Mouse (Mus musculus) forebrain, postnatal 0 days (tissue): ENCODE measurements at regions not wholly inside any gene's neighbourhood (a gene's known extent, or its start where the extent isn't known, plus 50 kb on each side); places are given as distances from the start of the nearest gene placed in this dataset.

ENCODE experiments used
- ATAC-seq: fragments of 200-750 bp; cut with Nextera tagmentation; 2 replicates; pipeline ENCODE4 v1.8.0; 2017; ENCODE audit warnings: mild to moderate bottlenecking, moderate library complexity
- DNase-seq: peaks from one replicate; pipeline ENCODE4 v3.0.0-alpha.2; 2015
- H3K27ac ChIP-seq: fragments of 300-500 bp; sonication (generic); 2 replicates; pipeline ENCODE4 v1.5.1; 2014; ENCODE audit warnings: low read depth, mild to moderate bottlenecking, antibody characterized with exemption, low read length, moderate library complexity, mixed read lengths
- H3K27me3 ChIP-seq: fragments of 300-500 bp; sonication (generic); 2 replicates; pipeline ENCODE4 v1.6.1; 2014; ENCODE audit warnings: mild to moderate bottlenecking, low read length, mixed read lengths; ENCODE audit not compliant: insufficient read depth
- H3K36me3 ChIP-seq: fragments of 300-500 bp; sonication (generic); 2 replicates; pipeline ENCODE4 v1.6.1; 2014; ENCODE audit warnings: mild to moderate bottlenecking, moderate library complexity; ENCODE audit not compliant: insufficient read depth
- H3K4me1 ChIP-seq: fragments of 300-500 bp; sonication (generic); 2 replicates; pipeline ENCODE4 v1.6.1; 2014; ENCODE audit warnings: antibody characterized with exemption; ENCODE audit not compliant: insufficient read depth
- H3K4me2 ChIP-seq: fragments of 300-500 bp; sonication (generic); 2 replicates; pipeline ENCODE4 v1.6.1; 2014; ENCODE audit warnings: low read depth, mild to moderate bottlenecking, moderate library complexity
- H3K4me3 ChIP-seq: fragments of 300-500 bp; sonication (generic); 2 replicates; pipeline ENCODE4 v1.5.1; 2014; ENCODE audit warnings: low read depth, low read length, mixed read lengths
- H3K9ac ChIP-seq: fragments of 300-500 bp; sonication (generic); 2 replicates; pipeline ENCODE4 v1.6.1; 2014; ENCODE audit warnings: mild to moderate bottlenecking
- H3K9me3 ChIP-seq: fragments of 300-500 bp; sonication (generic); 2 replicates; pipeline ENCODE4 v1.6.1; 2016; ENCODE audit warnings: low read length
- CTCF ChIP-seq: sonication (generic); IDR thresholded peaks from 2 replicates; pipeline ENCODE4 v1.5.1; 2016; ENCODE audit warnings: antibody characterized with exemption, control low read depth, low read depth
- WGBS: fragments of 180-500 bp; shearing (Covaris S2); extraction: QIAGEN DNeasy Blood & Tissue Kit; methylation state at CpG from one replicate; pipeline ENCODE4 v1.1.7; 2014; 5-methylcytosine and 5-hydroxymethylcytosine counted together

GRCm38 (mm10) chr2:133429369-133430062 is 122.4 kb upstream of the Bmp2 start:
- H3K4me1 ChIP-seq: no peaks in the 10 kb centered on the region
- H3K9me3 ChIP-seq: no peaks in the 10 kb centered on the region
- 92% methylated on average over 2 of the region's 2 CpGs for WGBS
- H3K4me2 ChIP-seq: no peak overlapping the region
- DNase-seq: no peak
- ATAC-seq: no peak
- no peak overlapping the region for H3K27ac ChIP-seq
- no peak overlapping the region for H3K9ac ChIP-seq
- no peak for TF ChIP-seq CTCF
- H3K4me3 ChIP-seq: no peak overlapping the region
- H3K36me3 ChIP-seq: no peaks in the 10 kb centered on the region
- H3K27me3 ChIP-seq: no peaks in the 10 kb centered on the region

- ATAC-seq (no peak), DNase-seq (no peak)
- Histone ChIP-seq H3K27ac (no peak overlapping the region), H3K36me3 (no peaks in the 10 kb centered on the region), H3K4me2 (no peak overlapping the region), H3K9ac (no peak overlapping the region), H3K4me3 (no peak overlapping the region), H3K27me3 (no peaks in the 10 kb centered on the region), H3K9me3 (no peaks in the 10 kb centered on the region), H3K4me1 (no peaks in the 10 kb centered on the region)
- peak; percentile 36; the same call in 1 of the 2 replicates for TF ChIP-seq CTCF
- 45% methylated on average over 4 of the region's 4 CpGs for WGBS
These were observed 121.1 kb upstream of the Bmp2 start for GRCm38 (mm10) chr2:133430741-133431438.

GRCm38 (mm10) chr2:133432141-133432813 is 119.7 kb upstream of the Bmp2 start:
- 81% methylated on average over 10 of the region's 10 CpGs for WGBS
- no peaks in the 10 kb centered on the region for H3K27me3 ChIP-seq

GRCm38 (mm10) chr2:133436913-133437843 is 114.8 kb upstream of the Bmp2 start:
- DNase-seq (peak; percentile 53), ATAC-seq (peak; percentile 85)
- Histone ChIP-seq H3K9ac (peak overlapping the region; percentile 41; the same call in 1 of the 2 replicates), H3K9me3 (no peaks in the 10 kb centered on the region), H3K4me2 (peak overlapping the region; percentile 47), H3K4me3 (peak overlapping the region; percentile 26), H3K27me3 (no peaks in the 10 kb centered on the region), H3K4me1 (0 out of 2 replicates have a peak, but pooled peaks cover 3% of the 10 kb centered on the region), H3K27ac (0 out of 2 replicates have a peak overlapping the region, but pooled peaks have one; percentile 3), H3K36me3 (no peaks in the 10 kb centered on the region)
- WGBS: 49% methylated on average over 22 of the region's 22 CpGs
- TF ChIP-seq CTCF: no peak

More at GRCm38 (mm10) chr2:133432141-133432813, 119.7 kb upstream of the Bmp2 start:
- Histone ChIP-seq H3K36me3 (no peaks in the 10 kb centered on the region), H3K9me3 (no peaks in the 10 kb centered on the region), H3K4me3 (no peak overlapping the region), H3K27ac (no peak overlapping the region), H3K4me1 (0 out of 2 replicates have a peak, but pooled peaks cover 2% of the 10 kb centered on the region), H3K9ac (no peak overlapping the region), H3K4me2 (no peak overlapping the region)
- DNase-seq: no peak
- no peak for ATAC-seq
- TF ChIP-seq CTCF: no peak

- 0 out of 2 replicates have a peak, but pooled peaks cover 3% of the 10 kb centered on the region for H3K4me1 ChIP-seq
- peak overlapping the region; percentile 41; the same call in 1 of the 2 replicates for H3K9ac ChIP-seq
- H3K4me2 ChIP-seq: peak overlapping the region; percentile 47; the same call in 1 of the 2 replicates
- no peaks in the 10 kb centered on the region for H3K9me3 ChIP-seq
- DNase-seq: no peak
- H3K36me3 ChIP-seq: no peaks in the 10 kb centered on the region
- H3K4me3 ChIP-seq: peak overlapping the region; percentile 26; the same call in 1 of the 2 replicates
- WGBS: 42% methylated on average over 4 of the region's 4 CpGs
- H3K27me3 ChIP-seq: no peaks in the 10 kb centered on the region
- no peak for TF ChIP-seq CTCF
- H3K27ac ChIP-seq: 0 out of 2 replicates have a peak overlapping the region, but pooled peaks have one; percentile 3
- ATAC-seq: peak; percentile 32; the same call in 1 of the 2 replicates
These were observed 113.9 kb upstream of the Bmp2 start for GRCm38 (mm10) chr2:133438018-133438417.

GRCm38 (mm10) chr2:133443024-133443423 is 108.9 kb upstream of the Bmp2 start:
- no peaks in the 10 kb centered on the region for H3K36me3 ChIP-seq
- DNase-seq: no peak
- TF ChIP-seq CTCF: no peak
- no peaks in the 10 kb centered on the region for H3K4me1 ChIP-seq
- no peaks in the 10 kb centered on the region for H3K27me3 ChIP-seq
- no peak overlapping the region for H3K27ac ChIP-seq
- no peak overlapping the region for H3K4me2 ChIP-seq
- H3K9ac ChIP-seq: no peak overlapping the region
- no peak overlapping the region for H3K4me3 ChIP-seq
- no peaks in the 10 kb centered on the region for H3K9me3 ChIP-seq
- ATAC-seq: no peak
- WGBS: 89% methylated on average over 4 of the region's 4 CpGs
